In the genomic region with DNA sequence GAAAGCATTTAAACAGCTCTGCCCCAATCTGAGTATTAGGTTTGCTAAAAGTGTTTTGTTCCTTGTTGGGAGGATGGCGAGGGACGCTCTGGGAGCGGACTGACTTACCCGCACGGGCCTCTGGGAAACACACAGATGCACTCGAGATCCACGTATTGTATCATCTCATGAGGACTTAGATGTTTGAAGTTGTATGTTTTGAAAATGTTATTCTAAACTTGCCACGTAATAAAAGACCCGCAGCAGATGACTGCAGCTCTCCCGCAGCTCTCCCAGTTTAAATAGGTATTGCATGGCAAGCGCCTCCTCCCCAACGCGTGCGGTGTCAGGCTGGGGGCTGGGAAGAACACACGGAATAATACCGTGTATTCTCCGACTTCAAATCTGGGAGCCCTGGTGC, we compare ENCODE assay signal across 8 mouse cellular contexts. TPM values are rescaled to one million over a fixed set of nuclear protein-coding genes. Genes with fewer than 3 reads are reported as not detected.
DNase-seq lines count a peak whose midpoint lies in the region; ATAC-seq lines count a peak whose summit lies in the region.

No protein-coding gene starts in this region.

- H3K27ac ChIP-seq in liver, embryonic 11.5 days (ENCODE audit: low read depth, low read length) = no peak overlapping the region
- H3K27ac ChIP-seq in embryonic facial prominence, embryonic 13.5 days = no peak overlapping the region
- H3K27ac ChIP-seq in intestine, embryonic 16.5 days (ENCODE audit: low read length) = no peak overlapping the region
- no peak overlapping the region for H3K27ac ChIP-seq in neural tube, embryonic 13.5 days (replicated peaks)

- H3K9ac ChIP-seq in liver, embryonic 11.5 days (ENCODE audit: low read depth, low read length) = no peak overlapping the region
- peak overlapping the region; percentile 64 for H3K9ac ChIP-seq in embryonic facial prominence, embryonic 13.5 days
- H3K9ac ChIP-seq in intestine, embryonic 16.5 days (ENCODE audit: low read depth, low read length) = peak overlapping the region; percentile 14
- peak overlapping the region; percentile 47; the same call in 1 of the 2 replicates for H3K9ac ChIP-seq in neural tube, embryonic 13.5 days

- no peak for DNase-seq in liver, embryonic 11.5 days (ENCODE audit: low spot score)
- DNase-seq in liver = no peak
- DNase-seq in gastrocnemius, postnatal 25 days = no peak
- no peak for DNase-seq in urinary bladder, postnatal 14 days (ENCODE audit: low spot score)
- no peak for DNase-seq in adrenal gland, postnatal 36 days

- no peaks in the 10 kb centered on the region for H3K9me3 ChIP-seq in liver, embryonic 11.5 days (ENCODE audit: control insufficient read depth, low read length)
- H3K9me3 ChIP-seq in embryonic facial prominence, embryonic 13.5 days = no peaks in the 10 kb centered on the region
- no peaks in the 10 kb centered on the region for H3K9me3 ChIP-seq in intestine, embryonic 16.5 days (ENCODE audit: control insufficient read depth, low read length)
- no peaks in the 10 kb centered on the region for H3K9me3 ChIP-seq in neural tube, embryonic 13.5 days

- no peaks in the 10 kb centered on the region for H3K27me3 ChIP-seq in liver, embryonic 11.5 days (replicated peaks; ENCODE audit: control insufficient read depth, insufficient read depth, low read length)
- no peaks in the 10 kb centered on the region for H3K27me3 ChIP-seq in embryonic facial prominence, embryonic 13.5 days
- no peaks in the 10 kb centered on the region for H3K27me3 ChIP-seq in intestine, embryonic 16.5 days (replicated peaks; ENCODE audit: control insufficient read depth, insufficient read depth, low read length)
- peaks cover 4% of the 10 kb centered on the region; the same call in 1 of the 2 replicates for H3K27me3 ChIP-seq in neural tube, embryonic 13.5 days

- H3K4me3 ChIP-seq in liver, embryonic 11.5 days (ENCODE audit: low read depth, low read length) = peak overlapping the region; percentile 19; the same call in 1 of the 2 replicates
- H3K4me3 ChIP-seq in embryonic facial prominence, embryonic 13.5 days = peak overlapping the region; percentile 41
- peak overlapping the region; percentile 18 for H3K4me3 ChIP-seq in intestine, embryonic 16.5 days (ENCODE audit: low read length)
- peak overlapping the region; percentile 26 for H3K4me3 ChIP-seq in neural tube, embryonic 13.5 days

- no peaks in the 10 kb centered on the region for H3K4me1 ChIP-seq in liver, embryonic 11.5 days (replicated peaks; ENCODE audit: control insufficient read depth, insufficient read depth, low read length)
- H3K4me1 ChIP-seq in embryonic facial prominence, embryonic 13.5 days = peaks cover 9% of the 10 kb centered on the region; the same call in 1 of the 2 replicates
- no peaks in the 10 kb centered on the region for H3K4me1 ChIP-seq in intestine, embryonic 16.5 days (ENCODE audit: control insufficient read depth, insufficient read depth, low read length)
- H3K4me1 ChIP-seq in neural tube, embryonic 13.5 days (replicated peaks) = peaks cover 10% of the 10 kb centered on the region

- no peak for ATAC-seq in liver, embryonic 11.5 days (replicated peaks; ENCODE audit: low FRiP score)
- no peak for ATAC-seq in embryonic facial prominence, embryonic 13.5 days (ENCODE audit: insufficient number of reproducible peaks, insufficient read depth, low FRiP score, low TSS enrichment, low read depth)
- ATAC-seq in intestine, embryonic 16.5 days = no peak
- ATAC-seq in neural tube, embryonic 13.5 days (ENCODE audit: low read depth) = no peak

- H3K36me3 ChIP-seq in liver, embryonic 11.5 days (ENCODE audit: control insufficient read depth, insufficient read depth, low read length) = no peaks in the 10 kb centered on the region
- no peaks in the 10 kb centered on the region for H3K36me3 ChIP-seq in embryonic facial prominence, embryonic 13.5 days
- no peaks in the 10 kb centered on the region for H3K36me3 ChIP-seq in intestine, embryonic 16.5 days (ENCODE audit: control insufficient read depth, insufficient read depth, low read length)
- no peaks in the 10 kb centered on the region for H3K36me3 ChIP-seq in neural tube, embryonic 13.5 days

- 6% methylated on average over 17 of the region's 17 CpGs for WGBS in liver, embryonic 11.5 days
- 1% methylated on average over 17 of the region's 17 CpGs for WGBS in embryonic facial prominence, embryonic 13.5 days
- 5% methylated on average over 17 of the region's 17 CpGs for WGBS in intestine, embryonic 16.5 days
- 2% methylated on average over 17 of the region's 17 CpGs for WGBS in neural tube, embryonic 13.5 days

- H3K4me2 ChIP-seq in liver, embryonic 11.5 days = peak overlapping the region; percentile 52
- peak overlapping the region; percentile 64 for H3K4me2 ChIP-seq in embryonic facial prominence, embryonic 13.5 days
- H3K4me2 ChIP-seq in intestine, embryonic 16.5 days (ENCODE audit: low read depth, low read length) = peak overlapping the region; percentile 58
- peak overlapping the region; percentile 53 for H3K4me2 ChIP-seq in neural tube, embryonic 13.5 days

RNA-seq across cellular contexts. Expression of a gene that starts 33.0 kb away (rescaled TPM):
- 24.8 and 25.8 TPM in 2 replicates for polyA plus RNA-seq in liver, embryonic 11.5 days (2014; fragmentation: Nextera tagmentation; extraction: Ambion mirVana)
- polyA plus RNA-seq in embryonic facial prominence, embryonic 13.5 days (2015; fragmentation: Nextera tagmentation; extraction: Ambion mirVana) = 25.9 and 29.5 TPM in 2 replicates
- 12.4 and 12.6 TPM in 2 replicates for polyA plus RNA-seq in intestine, embryonic 16.5 days (2015; fragmentation: Nextera tagmentation; extraction: Ambion mirVana)
- 23.9 and 27.0 TPM in 2 replicates for polyA plus RNA-seq in neural tube, embryonic 13.5 days (2015; fragmentation: Nextera tagmentation; extraction: Ambion mirVana)
- total RNA-seq in gastrocnemius, postnatal 25 days (2021) = 10 to 100 TPM; 11.8 to 13.0 TPM
- total RNA-seq in adrenal gland, postnatal 36 days (2021) = 10 to 100 TPM; 37.5 to 42.5 TPM
